Mouse (Mus musculus) induced T-regulatory cell, adult 2 months (primary cell): Measurements from ENCODE around the gene Fastkd3.

Source experiments
- DNase-seq: peaks from one replicate; pipeline ENCODE4 v3.0.0-alpha.2; 2012; ENCODE audit warnings: low read depth

Gene Fastkd3

GRCm38 (mm10) chr13:68581747-68582516, at the start of gene Fastkd3, which contains the start of gene Mtrr:
Fastkd3 (plus strand) TSS chr13:68582234.
Mtrr (minus strand) TSS chr13:68582149.
- peak; percentile 96 for DNase-seq

GRCm38 (mm10) chr13:68553391-68553790, 28.6 kb upstream of the Fastkd3 start:
- peak; percentile 7 for DNase-seq

- no peak for DNase-seq
Observed at GRCm38 (mm10) chr13:68568110-68568509, 13.9 kb upstream of the Fastkd3 start.

GRCm38 (mm10) chr13:68568548-68568947, 13.5 kb upstream of the Fastkd3 start:
- DNase-seq, result no peak

GRCm38 (mm10) chr13:68569589-68570336, 12.3 kb upstream of the Fastkd3 start:
- DNase-seq, result peak; percentile 66

- no peak for DNase-seq
Observed at GRCm38 (mm10) chr13:68572247-68572646, 9.8 kb upstream of the Fastkd3 start.

- DNase-seq, result no peak
Observed at GRCm38 (mm10) chr13:68572966-68573913, 8.8 kb upstream of the Fastkd3 start.

GRCm38 (mm10) chr13:68574398-68574797, 7.6 kb upstream of the Fastkd3 start:
- DNase-seq, result no peak

- no peak for DNase-seq
Observed at GRCm38 (mm10) chr13:68577945-68578344, 4.1 kb upstream of the Fastkd3 start.

- peak; percentile 69 for DNase-seq
Observed at GRCm38 (mm10) chr13:68581086-68581740, 821 bp upstream of the Fastkd3 start.

- no peak for DNase-seq
Observed at GRCm38 (mm10) chr13:68582517-68582780, 415 bp downstream of the Fastkd3 start.

GRCm38 (mm10) chr13:68583961-68584360, 1.9 kb downstream of the Fastkd3 start:
- DNase-seq, result no peak

- DNase-seq, result no peak
Observed at GRCm38 (mm10) chr13:68585441-68585840, 3.4 kb downstream of the Fastkd3 start.

GRCm38 (mm10) chr13:68588352-68588751, 6.3 kb downstream of the Fastkd3 start:
- peak; percentile 27 for DNase-seq

GRCm38 (mm10) chr13:68593797-68594196, 11.8 kb downstream of the Fastkd3 start:
- no peak for DNase-seq

- no peak for DNase-seq
Observed at GRCm38 (mm10) chr13:68597199-68597598, 15.2 kb downstream of the Fastkd3 start, which contains the start of gene 1700001L19Rik. 1700001L19Rik (plus strand) TSS chr13:68597421.

- no peak for DNase-seq
Observed at GRCm38 (mm10) chr13:68597667-68598066, 15.6 kb downstream of the Fastkd3 start.

GRCm38 (mm10) chr13:68598953-68599352, 16.9 kb downstream of the Fastkd3 start:
- no peak for DNase-seq

GRCm38 (mm10) chr13:68601184-68601583, 19.1 kb downstream of the Fastkd3 start:
- DNase-seq, result no peak

GRCm38 (mm10) chr13:68603085-68603484, 21.1 kb downstream of the Fastkd3 start:
- DNase-seq, result no peak

- no peak for DNase-seq
Observed at GRCm38 (mm10) chr13:68605689-68606126, 23.7 kb downstream of the Fastkd3 start.
